Mouse (Mus musculus): ENCODE results near the gene Rsf1.
A peak's percentile ranks its signal among the peaks of the same experiment; 100 is the strongest.

Gene Rsf1

GRCm38 (mm10) chr7:97579067-97579975, at the start of gene Rsf1, which contains the start of gene Aamdc:
Gene Rsf1, plus strand, starts transcription at chr7:97579889.
Gene Aamdc, minus strand, starts transcription at chr7:97579497.
- DNase-seq (ENCODE audit: low read depth, low spot score): peak; percentile 97

GRCm38 (mm10) chr7:97535531-97535930, 44.2 kb upstream of the Rsf1 start:
- peak; percentile 82 for DNase-seq (ENCODE audit: low read depth, low spot score)

- DNase-seq (ENCODE audit: low read depth, low spot score): no peak
Measured at GRCm38 (mm10) chr7:97536571-97536970, 43.1 kb upstream of the Rsf1 start.

GRCm38 (mm10) chr7:97546462-97546861, 33.2 kb upstream of the Rsf1 start:
- DNase-seq (ENCODE audit: low read depth, low spot score): no peak

GRCm38 (mm10) chr7:97549301-97549700, 30.4 kb upstream of the Rsf1 start:
- no peak for DNase-seq (ENCODE audit: low read depth, low spot score)

- DNase-seq (ENCODE audit: low read depth, low spot score): no peak
Measured at GRCm38 (mm10) chr7:97550673-97551072, 29.0 kb upstream of the Rsf1 start.

- peak; percentile 51 for DNase-seq (ENCODE audit: low read depth, low spot score)
Measured at GRCm38 (mm10) chr7:97563576-97563975, 16.1 kb upstream of the Rsf1 start.

- DNase-seq (ENCODE audit: low read depth, low spot score): no peak
Measured at GRCm38 (mm10) chr7:97569372-97569771, 10.3 kb upstream of the Rsf1 start.

- DNase-seq (ENCODE audit: low read depth, low spot score): no peak
Measured at GRCm38 (mm10) chr7:97570389-97570788, 9.3 kb upstream of the Rsf1 start.

GRCm38 (mm10) chr7:97578361-97579066, 1.2 kb upstream of the Rsf1 start:
- peak; percentile 43 for DNase-seq (ENCODE audit: low read depth, low spot score)

- peak; percentile 44 for DNase-seq (ENCODE audit: low read depth, low spot score)
Measured at GRCm38 (mm10) chr7:97579976-97580842, 520 bp downstream of the Rsf1 start.

- peak; percentile 90 for DNase-seq (ENCODE audit: low read depth, low spot score)
Measured at GRCm38 (mm10) chr7:97580843-97581214, 1.1 kb downstream of the Rsf1 start.

GRCm38 (mm10) chr7:97588506-97588905, 8.8 kb downstream of the Rsf1 start:
- DNase-seq (ENCODE audit: low read depth, low spot score): no peak

GRCm38 (mm10) chr7:97590488-97590887, 10.8 kb downstream of the Rsf1 start:
- DNase-seq (ENCODE audit: low read depth, low spot score): peak; percentile 15

GRCm38 (mm10) chr7:97591336-97591735, 11.6 kb downstream of the Rsf1 start:
- peak; percentile 55 for DNase-seq (ENCODE audit: low read depth, low spot score)

- peak; percentile 52 for DNase-seq (ENCODE audit: low read depth, low spot score)
Measured at GRCm38 (mm10) chr7:97592396-97592795, 12.7 kb downstream of the Rsf1 start.

- no peak for DNase-seq (ENCODE audit: low read depth, low spot score)
Measured at GRCm38 (mm10) chr7:97593535-97593934, 13.8 kb downstream of the Rsf1 start.

GRCm38 (mm10) chr7:97598548-97598947, 18.9 kb downstream of the Rsf1 start:
- DNase-seq (ENCODE audit: low read depth, low spot score): peak; percentile 62

GRCm38 (mm10) chr7:97621346-97621745, 41.7 kb downstream of the Rsf1 start:
- DNase-seq (ENCODE audit: low read depth, low spot score): no peak

- no peak for DNase-seq (ENCODE audit: low read depth, low spot score)
Measured at GRCm38 (mm10) chr7:97622676-97623075, 43.0 kb downstream of the Rsf1 start.

GRCm38 (mm10) chr7:97623402-97623801, 43.7 kb downstream of the Rsf1 start:
- no peak for DNase-seq (ENCODE audit: low read depth, low spot score)

- no peak for DNase-seq (ENCODE audit: low read depth, low spot score)
Measured at GRCm38 (mm10) chr7:97629351-97629750, 49.7 kb downstream of the Rsf1 start.

Measured in ES-CJ7 (cell line).